ENCODE assay signal across 17 mouse cellular contexts in the genomic region with DNA sequence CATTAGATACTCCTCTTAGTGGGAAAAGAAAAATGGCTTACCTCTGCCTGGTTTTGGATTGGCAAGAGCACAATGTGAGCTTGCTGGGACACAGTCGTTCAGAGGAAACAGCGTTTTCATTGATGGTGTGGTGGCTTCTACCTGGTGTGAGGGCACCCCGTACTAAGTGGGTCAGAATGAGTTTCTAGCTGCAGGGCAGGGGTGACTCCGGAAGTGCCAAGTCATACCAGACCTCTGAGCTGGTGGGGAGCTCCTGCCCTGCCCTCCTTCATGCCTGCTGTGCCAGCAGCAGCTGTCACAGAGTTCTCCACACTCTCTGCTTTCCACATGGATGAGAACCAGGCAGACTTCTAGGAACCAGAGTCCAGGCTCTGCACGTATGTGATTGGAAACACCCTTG.
DNase-seq lines count a peak whose midpoint lies in the region; ATAC-seq and TF ChIP-seq lines count a peak whose summit lies in the region.
"Had no signal": no experiment of that assay in that cellular context is flagged by ENCODE, and none has a peak within 500 bp of the region (broad histone marks: within the 10 kb centered on the region; RNA-seq: fewer than 3 reads in every experiment).

No protein-coding gene starts in this region.

- no peak overlapping the region for H3K4me2 ChIP-seq in kidney, embryonic 14.5 days (replicated peaks; ENCODE audit: low read depth, low read length)
- H3K4me2 ChIP-seq in CH12.LX (ENCODE audit: insufficient read depth, low read depth, poor library complexity, severe bottlenecking) (no peak overlapping the region), myocyte (ENCODE audit: low read depth) (peak overlapping the region; percentile 54)
- H3K4me2 ChIP-seq: heart, embryonic 13.5 days; limb, embryonic 13.5 days; liver, embryonic 15.5 days; midbrain, embryonic 12.5 days had no signal

- no peaks in the 10 kb centered on the region for H3K36me3 ChIP-seq in kidney, embryonic 14.5 days (ENCODE audit: control insufficient read depth, insufficient read depth, low read length)
- H3K36me3 ChIP-seq in CH12.LX (replicated peaks in 1 of 2; ENCODE audit: control insufficient read depth in 1 of 2, insufficient read depth in 1 of 2, low read length in 1 of 2) (no peaks in the 10 kb centered on the region), myocyte (ENCODE audit: control insufficient read depth, insufficient read depth) (no peaks in the 10 kb centered on the region)
- H3K36me3 ChIP-seq: heart, embryonic 13.5 days; limb, embryonic 13.5 days; liver, embryonic 15.5 days; midbrain, embryonic 12.5 days had no signal

- no peak overlapping the region for H3K4me3 ChIP-seq in kidney, embryonic 14.5 days (ENCODE audit: low read length)
- H3K4me3 ChIP-seq in CH12.LX (replicated peaks in 1 of 3; ENCODE audit: low read depth in 2 of 3, low read length in 2 of 3, poor library complexity in 1 of 3): no peak overlapping the region
- H3K4me3 ChIP-seq in myocyte: no peak overlapping the region
- H3K4me3 ChIP-seq: heart, embryonic 13.5 days; left cerebral cortex, adult 2 months; limb, embryonic 13.5 days; liver, embryonic 15.5 days; midbrain, embryonic 12.5 days had no signal

- WGBS in kidney, embryonic 14.5 days: 80% methylated on average over 5 of the region's 5 CpGs

- in situ Hi-C loops in CH12.LX (cut with MboI; ENCODE audit: low pct_ligation_motif_present, low pct_unique_long_range_greater_than_20kb, low sequenced_read_pairs): no loop called here

- dilution Hi-C loops in CH12.LX (cut with MboI; ENCODE audit: extremely low pct_ligation_motif_present, extremely low pct_unique_long_range_greater_than_20kb, low sequenced_read_pairs): no loop called here

- no peak overlapping the region for H3K9ac ChIP-seq in kidney, embryonic 14.5 days (ENCODE audit: low read depth, low read length)
- no peak overlapping the region for H3K9ac ChIP-seq in CH12.LX (ENCODE audit: insufficient read depth, low read depth)
- H3K9ac ChIP-seq: heart, embryonic 13.5 days; limb, embryonic 13.5 days; liver, embryonic 15.5 days; midbrain, embryonic 12.5 days had no signal

- H3K9me3 ChIP-seq in kidney, embryonic 14.5 days (ENCODE audit: control insufficient read depth, low read length): no peaks in the 10 kb centered on the region
- H3K9me3 ChIP-seq in CH12.LX (replicated peaks; ENCODE audit: low read length): no peaks in the 10 kb centered on the region
- H3K9me3 ChIP-seq: heart, embryonic 13.5 days; limb, embryonic 13.5 days; liver, embryonic 15.5 days; midbrain, embryonic 12.5 days had no signal

- H3K4me1 ChIP-seq in kidney, embryonic 14.5 days (ENCODE audit: control insufficient read depth, insufficient read depth, low read length): no peaks in the 10 kb centered on the region
- H3K4me1 ChIP-seq in CH12.LX (ENCODE audit: control insufficient read depth in 1 of 2, insufficient read depth in 2 of 2): peaks cover 3 to 16% of the 10 kb centered on the region in 2 experiments; a peak in 2 of 4 replicates
- H3K4me1 ChIP-seq: limb, embryonic 13.5 days; liver, embryonic 15.5 days; midbrain, embryonic 12.5 days had no signal

- no peaks in the 10 kb centered on the region for H3K27me3 ChIP-seq in kidney, embryonic 14.5 days (ENCODE audit: control insufficient read depth, insufficient read depth, low read length)
- H3K27me3 ChIP-seq in CH12.LX (replicated peaks) (no peaks in the 10 kb centered on the region), myocyte (ENCODE audit: control insufficient read depth, insufficient read depth, insufficient read length) (no peaks in the 10 kb centered on the region)
- H3K27me3 ChIP-seq: heart, embryonic 13.5 days; limb, embryonic 13.5 days; liver, embryonic 15.5 days; midbrain, embryonic 12.5 days had no signal

- no peak overlapping the region for H3K27ac ChIP-seq in kidney, embryonic 14.5 days (ENCODE audit: low read depth, low read length)
- no peak overlapping the region for H3K27ac ChIP-seq in CH12.LX (ENCODE audit: insufficient read depth, low read depth)
- H3K27ac ChIP-seq: heart, embryonic 13.5 days; left cerebral cortex, adult 2 months; limb, embryonic 13.5 days; liver, embryonic 15.5 days; midbrain, embryonic 12.5 days had no signal

- no peak for TF ChIP-seq CTCF in CH12.LX (conservative IDR thresholded peaks at IDR 0.05 in 1 of 2, IDR thresholded peaks at IDR 0.05 in 1 of 2; ENCODE audit: low read depth in 2 of 2, low read length in 2 of 2)

- TF ChIP-seq RAD21 in CH12.LX (IDR thresholded peaks at IDR 0.05; ENCODE audit: low read depth, low read length): no peak

- H3ac ChIP-seq in myocyte (ENCODE audit: control insufficient read depth, insufficient read length): no peak overlapping the region

- H3K79me2 ChIP-seq in CH12.LX (replicated peaks; ENCODE audit: control insufficient read depth, extremely low read depth, insufficient read depth, poor library complexity, severe bottlenecking): no peaks in the 10 kb centered on the region
- H3K79me2 ChIP-seq in myocyte (ENCODE audit: control insufficient read depth, insufficient read depth): no peaks in the 10 kb centered on the region

- TF ChIP-seq EP300 in CH12.LX (IDR thresholded peaks at IDR 0.05; ENCODE audit: low read length): no peak

- no peak for ATAC-seq in kidney, embryonic 14.5 days (ENCODE audit: low FRiP score, low TSS enrichment)
- ATAC-seq in hematopoietic stem cell, adult 5-6 weeks (replicated peaks in 1 of 2; ENCODE audit: insufficient read depth in 1 of 2, low FRiP score in 2 of 2, low TSS enrichment in 1 of 2, low read depth in 1 of 2, poor library complexity in 2 of 2, severe bottlenecking in 2 of 2): peak; percentile 76 to 85
- ATAC-seq: forebrain, embryonic 16.5 days had no signal

- peak; percentile 15 for DNase-seq in kidney, adult 9 months
- DNase-seq in CH12.LX (ENCODE audit: extremely low read depth): peak; percentile 10
- no peak for DNase-seq in testis, postnatal 14 days (ENCODE audit: low spot score)
- no peak for DNase-seq in adrenal gland, postnatal 10 days
- DNase-seq: adrenal gland, postnatal 36 days; cerebellum, postnatal 14 days; gastrocnemius, postnatal 25 days; heart, postnatal 4 days had no signal

- no peak for TF ChIP-seq POLR2A in CH12.LX (IDR thresholded peaks at IDR 0.05; ENCODE audit: low read depth, low read length)
- TF ChIP-seq POLR2A in myocyte (IDR thresholded peaks at IDR 0.05; ENCODE audit: insufficient read length, low read depth): no peak

TF ChIP-seq in CH12.LX, 34 proteins besides CTCF, POLR2A, EP300 and RAD21:
- TF ChIP-seq NELFE (IDR thresholded peaks at IDR 0.05; ENCODE audit: low read depth, low read length): no peak
- no peak for TF ChIP-seq ZKSCAN1 (IDR thresholded peaks at IDR 0.05; ENCODE audit: borderline replicate concordance, low read depth, low read length)
- TF ChIP-seq MYC (IDR thresholded peaks at IDR 0.05; ENCODE audit: low read depth, low read length): no peak
- no peak for TF ChIP-seq MAX (IDR thresholded peaks at IDR 0.05; ENCODE audit: low read length)
- no peak for TF ChIP-seq KAT2A (IDR thresholded peaks at IDR 0.05; ENCODE audit: insufficient replicate concordance, low read length)
- no peak for TF ChIP-seq MEF2A (IDR thresholded peaks at IDR 0.05; ENCODE audit: borderline replicate concordance, low read depth, low read length)
- TF ChIP-seq UBTF (IDR thresholded peaks at IDR 0.05; ENCODE audit: low read depth, low read length): no peak
- TF ChIP-seq SMC3 (IDR thresholded peaks at IDR 0.05; ENCODE audit: low read depth, low read length): no peak
- no peak for TF ChIP-seq E2F4 (IDR thresholded peaks at IDR 0.05; ENCODE audit: insufficient replicate concordance, low read depth, low read length)
- no peak for TF ChIP-seq MAZ (IDR thresholded peaks at IDR 0.05; ENCODE audit: low read depth, low read length)
- no peak for TF ChIP-seq ZMIZ1 (IDR thresholded peaks at IDR 0.05; ENCODE audit: low read depth, low read length)
- TF ChIP-seq BHLHE40 (IDR thresholded peaks at IDR 0.05; ENCODE audit: low read depth, low read length): no peak
- no peak for TF ChIP-seq USF2 (conservative IDR thresholded peaks at IDR 0.05; ENCODE audit: low read depth, low read length)
- no peak for TF ChIP-seq RCOR1 (conservative IDR thresholded peaks at IDR 0.05; ENCODE audit: low read depth, low read length)
- TF ChIP-seq MXI1 (IDR thresholded peaks at IDR 0.05; ENCODE audit: low read depth, low read length): no peak

TF ChIP-seq in myocyte, 11 proteins besides CTCF, POLR2A, EP300 and RAD21:
- TF ChIP-seq MYOG (IDR thresholded peaks at IDR 0.05; ENCODE audit: control insufficient read depth in 1 of 3, insufficient read depth in 1 of 3, insufficient read length in 2 of 3, low read depth in 2 of 3) (peak in 2 of 3 experiments; percentile 71 to 86), MYOD1 (IDR thresholded peaks at IDR 0.05; ENCODE audit: control insufficient read depth in 1 of 3, insufficient read length in 2 of 3, low read depth in 2 of 3) (peak in 2 of 3 experiments; percentile 57 to 84), TCF3 (IDR thresholded peaks at IDR 0.05; ENCODE audit: insufficient read length, low read depth) (no peak)

Comparison
In these comparisons a context has a peak if more than half of its experiments do, and no peak if none do; other contexts are left out.
1. DNase-seq: peak in kidney, adult 9 months (single experiment) and CH12.LX (single experiment); none in testis, postnatal 14 days (single experiment) and adrenal gland, postnatal 10 days (single experiment).